Mouse (Mus musculus) erythroblast, embryonic 14.5 days (primary cell): ENCODE data around the gene Amot. TPM values are rescaled to one million over a fixed set of nuclear protein-coding genes. Genes with fewer than 3 reads are reported as not detected.

Experiments used
- H3K27me3 ChIP-seq: 2 replicates; pipeline ENCODE4 v1.6.1; 2012; ENCODE audit warnings: inconsistent platforms; ENCODE audit not compliant: control insufficient read depth
- H3K36me3 ChIP-seq: 2 replicates; pipeline ENCODE4 v1.6.1; 2012; ENCODE audit warnings: mild to moderate bottlenecking, inconsistent platforms; ENCODE audit not compliant: control insufficient read depth
- H3K4me1 ChIP-seq: 2 replicates; pipeline ENCODE4 v1.6.1; 2012; ENCODE audit warnings: inconsistent platforms; ENCODE audit not compliant: control insufficient read depth
- H3K4me3 ChIP-seq: replicated peaks from 2 replicates; pipeline ENCODE3; 2012; ENCODE audit warnings: moderate library complexity, mild to moderate bottlenecking, inconsistent platforms
- H3K9me3 ChIP-seq: 2 replicates; pipeline ENCODE4 v1.6.1; 2012; ENCODE audit warnings: low read length, inconsistent platforms, mixed read lengths; ENCODE audit not compliant: control insufficient read depth
- GATA1 ChIP-seq: IDR thresholded peaks from 2 replicates; pipeline ENCODE4 v1.6.1; 2012; ENCODE audit warnings: low read length, inconsistent platforms, mixed read lengths
- TAL1 ChIP-seq: IDR thresholded peaks from 3 replicates; pipeline ENCODE4 v1.6.1; 2012; ENCODE audit warnings: low read length, inconsistent platforms, mixed read lengths
- polyA plus RNA-seq: library from polyadenylated mRNA; stranded (reverse); fragments of >175 nt; gene quantifications from 2 replicates; pipeline ENCODE4 v1.2.3, GENCODE M21; 2012

Amot gene
- polyA plus RNA-seq, 1 experiment, result 0.12 TPM

- Histone ChIP-seq H3K9me3 (no peaks in the 10 kb centered on the region), H3K36me3 (peaks cover 3% of the 10 kb centered on the region; the same call in 1 of the 2 replicates), H3K4me3 (no peak overlapping the region), H3K27me3 (no peaks in the 10 kb centered on the region), H3K4me1 (no peaks in the 10 kb centered on the region)
- no peak for TF ChIP-seq GATA1
- no peak for TF ChIP-seq TAL1
Observed at GRCm38 (mm10) chrX:145461339-145461738, 43.6 kb downstream of the Amot start.

- no peaks in the 10 kb centered on the region for H3K4me1 ChIP-seq
- TF ChIP-seq GATA1 (no peak), TAL1 (no peak)
- no peaks in the 10 kb centered on the region for H3K9me3 ChIP-seq
- H3K36me3 ChIP-seq, result peaks cover 4% of the 10 kb centered on the region
- H3K27me3 ChIP-seq, result no peaks in the 10 kb centered on the region
- no peak overlapping the region for H3K4me3 ChIP-seq
Observed at GRCm38 (mm10) chrX:145456251-145456650, 48.7 kb downstream of the Amot start.

- Histone ChIP-seq H3K36me3 (peaks cover 9% of the 10 kb centered on the region), H3K4me3 (no peak overlapping the region), H3K4me1 (no peaks in the 10 kb centered on the region), H3K27me3 (no peaks in the 10 kb centered on the region), H3K9me3 (no peaks in the 10 kb centered on the region)
- no peak for TF ChIP-seq GATA1
- TF ChIP-seq TAL1, result no peak
Observed at GRCm38 (mm10) chrX:145455629-145456028, 49.4 kb downstream of the Amot start.

GRCm38 (mm10) chrX:145454828-145455227 lies 50.2 kb downstream of the Amot start:
- Histone ChIP-seq H3K4me3 (no peak overlapping the region), H3K9me3 (no peaks in the 10 kb centered on the region), H3K4me1 (no peaks in the 10 kb centered on the region), H3K27me3 (no peaks in the 10 kb centered on the region), H3K36me3 (peaks cover 13% of the 10 kb centered on the region)
- TF ChIP-seq TAL1 (no peak), GATA1 (no peak)

GRCm38 (mm10) chrX:145441526-145441925 lies 63.5 kb downstream of the Amot start:
- TF ChIP-seq GATA1, result no peak
- no peak for TF ChIP-seq TAL1
- Histone ChIP-seq H3K4me3 (no peak overlapping the region), H3K36me3 (no peaks in the 10 kb centered on the region), H3K9me3 (no peaks in the 10 kb centered on the region), H3K4me1 (no peaks in the 10 kb centered on the region), H3K27me3 (no peaks in the 10 kb centered on the region)

GRCm38 (mm10) chrX:145433652-145434051 lies 71.3 kb downstream of the Amot start:
- no peaks in the 10 kb centered on the region for H3K36me3 ChIP-seq
- no peaks in the 10 kb centered on the region for H3K4me1 ChIP-seq
- H3K27me3 ChIP-seq, result no peaks in the 10 kb centered on the region
- H3K9me3 ChIP-seq, result no peaks in the 10 kb centered on the region
- TF ChIP-seq TAL1 (no peak), GATA1 (no peak)
- no peak overlapping the region for H3K4me3 ChIP-seq

- Histone ChIP-seq H3K36me3 (no peaks in the 10 kb centered on the region), H3K27me3 (no peaks in the 10 kb centered on the region), H3K4me1 (no peaks in the 10 kb centered on the region), H3K9me3 (no peaks in the 10 kb centered on the region), H3K4me3 (no peak overlapping the region)
- TF ChIP-seq GATA1 (no peak), TAL1 (no peak)
Observed at GRCm38 (mm10) chrX:145430836-145431570, 74.0 kb downstream of the Amot start.

- TF ChIP-seq GATA1 (no peak), TAL1 (no peak)
- Histone ChIP-seq H3K27me3 (no peaks in the 10 kb centered on the region), H3K4me1 (no peaks in the 10 kb centered on the region)
Observed at GRCm38 (mm10) chrX:145428811-145429210, 76.2 kb downstream of the Amot start.

GRCm38 (mm10) chrX:145424026-145424425 lies 81.0 kb downstream of the Amot start:
- TF ChIP-seq GATA1, result no peak
- TF ChIP-seq TAL1, result no peak
- H3K4me3 ChIP-seq, result no peak overlapping the region
- no peaks in the 10 kb centered on the region for H3K9me3 ChIP-seq
- H3K27me3 ChIP-seq, result no peaks in the 10 kb centered on the region
- H3K4me1 ChIP-seq, result no peaks in the 10 kb centered on the region
- H3K36me3 ChIP-seq, result no peaks in the 10 kb centered on the region

More at GRCm38 (mm10) chrX:145428811-145429210, 76.2 kb downstream of the Amot start:
- Histone ChIP-seq H3K4me3 (no peak overlapping the region), H3K36me3 (no peaks in the 10 kb centered on the region), H3K9me3 (no peaks in the 10 kb centered on the region)

- no peaks in the 10 kb centered on the region for H3K36me3 ChIP-seq
- H3K9me3 ChIP-seq, result no peaks in the 10 kb centered on the region
- no peak overlapping the region for H3K4me3 ChIP-seq
- H3K27me3 ChIP-seq, result no peaks in the 10 kb centered on the region
- no peaks in the 10 kb centered on the region for H3K4me1 ChIP-seq
- TF ChIP-seq TAL1 (no peak), GATA1 (no peak)
Observed at GRCm38 (mm10) chrX:145414319-145414718, 90.7 kb downstream of the Amot start.
